Mouse (Mus musculus) heart, postnatal 0 days (tissue): ENCODE measurements around the gene A530016L24Rik.

Source experiments
- CTCF ChIP-seq: IDR thresholded peaks from 2 replicates; pipeline ENCODE4 v1.5.1; 2016; ENCODE audit warnings: antibody characterized with exemption, control low read depth, low read depth
- EP300 ChIP-seq: IDR thresholded peaks from 2 replicates; pipeline ENCODE4 v1.6.1; 2016; ENCODE audit warnings: antibody characterized with exemption, low read depth

GRCm38 (mm10) chr12:112514897-112515296 lies 25.6 kb downstream of the A530016L24Rik start:
- TF ChIP-seq CTCF (no peak), EP300 (no peak)
